Mouse (Mus musculus) CH12F3 (cell line): ENCODE results near the gene Gm21958.

ENCODE experiments used
- in situ Hi-C: fragments of 300-500 bp; cut with MboI; formaldehyde crosslinking; loops from 2 replicates; pipeline ENCODE4 v1.14.3; 2020; ENCODE audit warnings: low sequenced_read_pairs

Gene Gm21958

GRCm38 (mm10) chr3:54714253-54714652 is at the start of gene Gm21958:
Gene Gm21958 (minus strand): TSS chr3:54714353.
- in situ Hi-C loops, result no loop called here

GRCm38 (mm10) chr3:54761258-54761657 is 47.1 kb upstream of the Gm21958 start:
- in situ Hi-C loops, result no loop called here

GRCm38 (mm10) chr3:54760321-54761115 is 46.4 kb upstream of the Gm21958 start:
- in situ Hi-C loops, result no loop called here

GRCm38 (mm10) chr3:54759211-54759610 is 45.1 kb upstream of the Gm21958 start:
- in situ Hi-C loops, result no loop called here

GRCm38 (mm10) chr3:54757446-54757845 is 43.3 kb upstream of the Gm21958 start:
- in situ Hi-C loops, result no loop called here

GRCm38 (mm10) chr3:54756058-54756457 is 41.9 kb upstream of the Gm21958 start:
- in situ Hi-C loops, result no loop called here

GRCm38 (mm10) chr3:54755145-54756041 is 41.2 kb upstream of the Gm21958 start, which contains the start of gene Smad9:
Gene Smad9 (plus strand): TSS chr3:54755582.
- in situ Hi-C loops, result no loop called here

GRCm38 (mm10) chr3:54753411-54753810 is 39.3 kb upstream of the Gm21958 start:
- in situ Hi-C loops, result no loop called here

- in situ Hi-C loops, result no loop called here
Observed at GRCm38 (mm10) chr3:54745799-54746198, 31.6 kb upstream of the Gm21958 start.

- in situ Hi-C loops, result no loop called here
Observed at GRCm38 (mm10) chr3:54741965-54742364, 27.8 kb upstream of the Gm21958 start.

- in situ Hi-C loops, result no loop called here
Observed at GRCm38 (mm10) chr3:54737317-54737716, 23.2 kb upstream of the Gm21958 start.

GRCm38 (mm10) chr3:54736101-54736927 is 22.2 kb upstream of the Gm21958 start:
- in situ Hi-C loops, result no loop called here

- in situ Hi-C loops, result no loop called here
Observed at GRCm38 (mm10) chr3:54735247-54736046, 21.3 kb upstream of the Gm21958 start, which contains the start of the genes Exosc8 and Alg5. Gene Exosc8 (minus strand): TSS chr3:54735393. Gene Alg5 (plus strand): TSS chr3:54735539.

GRCm38 (mm10) chr3:54734411-54735246 is 20.5 kb upstream of the Gm21958 start:
- in situ Hi-C loops, result no loop called here

- in situ Hi-C loops, result no loop called here
Observed at GRCm38 (mm10) chr3:54732371-54732770, 18.2 kb upstream of the Gm21958 start.

- in situ Hi-C loops, result no loop called here
Observed at GRCm38 (mm10) chr3:54731626-54732150, 17.5 kb upstream of the Gm21958 start.

GRCm38 (mm10) chr3:54728100-54728499 is 13.9 kb upstream of the Gm21958 start:
- in situ Hi-C loops, result no loop called here

- in situ Hi-C loops, result no loop called here
Observed at GRCm38 (mm10) chr3:54727588-54727987, 13.4 kb upstream of the Gm21958 start.

- in situ Hi-C loops, result no loop called here
Observed at GRCm38 (mm10) chr3:54725344-54725743, 11.2 kb upstream of the Gm21958 start.
